Mouse (Mus musculus) embryonic stem cell, embryonic (primary cell): Measurements from ENCODE around the gene Olfr1045.
"Not testable (repeated sequence)": the region's sequence is repeated elsewhere in the genome, so short reads cannot be mapped to it uniquely, and the experiment has no call there.

Experiments used
- CTCF ChIA-PET, 4 experiments: fragments of 300-600 bp in 2 of 4; fragments of 350-600 bp in 2 of 4; sonication (Branson Sonifier 250); formaldehyde crosslinking; loops; one replicate each; lab custom pipeline; 2022; ENCODE audit warnings: inconsistent platforms in 2 of 4; lab: Charles Lee
- POLR2A ChIA-PET, 4 experiments: fragments of 300-600 bp in 2 of 4; fragments of 350-600 bp in 2 of 4; sonication (Branson Sonifier 250); formaldehyde crosslinking; loops; one replicate each; lab custom pipeline; 2022; ENCODE audit warnings: antibody characterized with exemption in 4 of 4, inconsistent platforms in 1 of 4; lab: Charles Lee

The Olfr1045 gene

GRCm38 (mm10) chr2:86202909-86203308, at the start of gene Olfr1045:
Gene Olfr1045, minus strand, starts transcription at chr2:86203009.
- CTCF ChIA-PET, result no interaction called here
- POLR2A ChIA-PET, result no interaction called here

GRCm38 (mm10) chr2:86240189-86240588, 37.4 kb upstream of the Olfr1045 start, which contains the start of gene Olfr1048:
Gene Olfr1048, minus strand, starts transcription at chr2:86240289.
- ChIA-PET CTCF (no interaction called here), POLR2A (no interaction called here)

GRCm38 (mm10) chr2:86231301-86231700, 28.5 kb upstream of the Olfr1045 start, which contains the start of gene Olfr1047:
Gene Olfr1047, minus strand, starts transcription at chr2:86231401.
- ChIA-PET POLR2A (no interaction called here), CTCF (no interaction called here)

GRCm38 (mm10) chr2:86219214-86219613, 16.4 kb upstream of the Olfr1045 start, which contains the start of gene Olfr1046:
Gene Olfr1046, minus strand, starts transcription at chr2:86219314.
- CTCF ChIA-PET, result no interaction called here
- POLR2A ChIA-PET, result no interaction called here

- POLR2A ChIA-PET, result no interaction called here
- CTCF ChIA-PET, result no interaction called here
These were observed 6.9 kb downstream of the Olfr1045 start for GRCm38 (mm10) chr2:86195863-86196262.

- ChIA-PET CTCF (no interaction called here), POLR2A (interaction anchor here in 1 of 4 experiments (0.5 kb wide), 1 partner anchor 11 kb away, joined by 3 read pairs; no protein-coding TSS in a partner anchor)
These were observed 17.2 kb downstream of the Olfr1045 start, which contains the start of gene Olfr52 for GRCm38 (mm10) chr2:86185583-86185982. Gene Olfr52, minus strand, starts transcription at chr2:86185683.

GRCm38 (mm10) chr2:86179950-86180349, 22.9 kb downstream of the Olfr1045 start:
- POLR2A ChIA-PET, result no interaction called here
- CTCF ChIA-PET, result no interaction called here

- ChIA-PET POLR2A (no interaction called here), CTCF (no interaction called here)
These were observed 25.1 kb downstream of the Olfr1045 start, which contains the start of gene Olfr1044 for GRCm38 (mm10) chr2:86177720-86178119. Gene Olfr1044, minus strand, starts transcription at chr2:86177820.

- CTCF ChIA-PET, result not testable (repeated sequence)
- POLR2A ChIA-PET, result interaction anchor here in 1 of 4 experiments (0.7 kb wide), 1 partner anchor 10 kb away, joined by 3 read pairs; the partner anchor contains the start of gene Olfr52
These were observed 27.4 kb downstream of the Olfr1045 start for GRCm38 (mm10) chr2:86175422-86175821.

- CTCF ChIA-PET, result no interaction called here
- POLR2A ChIA-PET, result no interaction called here
These were observed 35.4 kb downstream of the Olfr1045 start, which contains the start of gene Olfr1043 for GRCm38 (mm10) chr2:86167422-86167821. Gene Olfr1043, minus strand, starts transcription at chr2:86167522.

GRCm38 (mm10) chr2:86161738-86162137, 41.1 kb downstream of the Olfr1045 start, which contains the start of gene Olfr1042:
Gene Olfr1042, minus strand, starts transcription at chr2:86161838.
- ChIA-PET CTCF (no interaction called here), POLR2A (no interaction called here)

GRCm38 (mm10) chr2:86146632-86147031, 56.2 kb downstream of the Olfr1045 start, which contains the start of gene Olfr1040:
Gene Olfr1040, minus strand, starts transcription at chr2:86146732.
- POLR2A ChIA-PET, result no interaction called here
- CTCF ChIA-PET, result no interaction called here
